Mouse (Mus musculus): ENCODE data around the gene Capg. TPM values are rescaled to one million over a fixed set of nuclear protein-coding genes. Genes with fewer than 3 reads are reported as not detected.

Gene Capg
- polyA plus RNA-seq, 1 experiment: 67.8 TPM

- no peak for DNase-seq
- H3K4me3 ChIP-seq (replicated peaks; ENCODE audit: extremely low read depth, low read depth, low read length): peak overlapping the region; percentile 0
- WGBS: 34% methylated on average over 7 of the region's 7 CpGs
- TF ChIP-seq CTCF (IDR thresholded peaks at IDR 0.05; ENCODE audit: insufficient read depth, low read length) (no peak), POLR2A (IDR thresholded peaks at IDR 0.05; ENCODE audit: borderline replicate concordance, extremely low read depth, low read depth, low read length) (no peak)
- peaks cover 7% of the 10 kb centered on the region for H3K4me1 ChIP-seq (ENCODE audit: control insufficient read depth, insufficient read depth, low read length)
Observed at GRCm38 (mm10) chr6:72513071-72513440, 31.1 kb upstream of the Capg start.

- H3K4me3 ChIP-seq (replicated peaks; ENCODE audit: extremely low read depth, low read depth, low read length): no peak overlapping the region
- WGBS: 94% methylated on average over 6 of the region's 6 CpGs
- TF ChIP-seq CTCF (IDR thresholded peaks at IDR 0.05; ENCODE audit: insufficient read depth, low read length) (no peak), POLR2A (IDR thresholded peaks at IDR 0.05; ENCODE audit: borderline replicate concordance, extremely low read depth, low read depth, low read length) (no peak)
- no peak for DNase-seq
- H3K4me1 ChIP-seq (ENCODE audit: control insufficient read depth, insufficient read depth, low read length): peaks cover 9% of the 10 kb centered on the region
Observed at GRCm38 (mm10) chr6:72515644-72516043, 28.5 kb upstream of the Capg start.

GRCm38 (mm10) chr6:72518842-72519241 is 25.3 kb upstream of the Capg start:
- no peak for DNase-seq
- TF ChIP-seq POLR2A (IDR thresholded peaks at IDR 0.05; ENCODE audit: borderline replicate concordance, extremely low read depth, low read depth, low read length) (no peak), CTCF (IDR thresholded peaks at IDR 0.05; ENCODE audit: insufficient read depth, low read length) (no peak)
- 89% methylated on average over 1 of the region's 1 CpGs for WGBS
- Histone ChIP-seq H3K4me1 (ENCODE audit: control insufficient read depth, insufficient read depth, low read length) (0 out of 2 replicates have a peak, but pooled peaks cover 2% of the 10 kb centered on the region), H3K4me3 (replicated peaks; ENCODE audit: extremely low read depth, low read depth, low read length) (no peak overlapping the region)

GRCm38 (mm10) chr6:72519303-72519702 is 24.9 kb upstream of the Capg start:
- WGBS: 58% methylated on average over 8 of the region's 8 CpGs
- H3K4me1 ChIP-seq (ENCODE audit: control insufficient read depth, insufficient read depth, low read length): 0 out of 2 replicates have a peak, but pooled peaks cover 2% of the 10 kb centered on the region
- no peak overlapping the region for H3K4me3 ChIP-seq (replicated peaks; ENCODE audit: extremely low read depth, low read depth, low read length)
- TF ChIP-seq POLR2A (IDR thresholded peaks at IDR 0.05; ENCODE audit: borderline replicate concordance, extremely low read depth, low read depth, low read length) (no peak), CTCF (IDR thresholded peaks at IDR 0.05; ENCODE audit: insufficient read depth, low read length) (no peak)
- DNase-seq: no peak

- WGBS: 35% methylated on average over 10 of the region's 10 CpGs
- no peak for DNase-seq
- H3K4me3 ChIP-seq (replicated peaks; ENCODE audit: extremely low read depth, low read depth, low read length): no peak overlapping the region
- H3K4me1 ChIP-seq (ENCODE audit: control insufficient read depth, insufficient read depth, low read length): 0 out of 2 replicates have a peak, but pooled peaks cover 2% of the 10 kb centered on the region
- TF ChIP-seq POLR2A (IDR thresholded peaks at IDR 0.05; ENCODE audit: borderline replicate concordance, extremely low read depth, low read depth, low read length) (no peak), CTCF (IDR thresholded peaks at IDR 0.05; ENCODE audit: insufficient read depth, low read length) (no peak)
Observed at GRCm38 (mm10) chr6:72519892-72520663, 24.1 kb upstream of the Capg start.

GRCm38 (mm10) chr6:72520904-72521303 is 23.3 kb upstream of the Capg start:
- WGBS: 96% methylated on average over 5 of the region's 5 CpGs
- Histone ChIP-seq H3K4me3 (replicated peaks; ENCODE audit: extremely low read depth, low read depth, low read length) (no peak overlapping the region), H3K4me1 (ENCODE audit: control insufficient read depth, insufficient read depth, low read length) (0 out of 2 replicates have a peak, but pooled peaks cover 2% of the 10 kb centered on the region)
- no peak for TF ChIP-seq CTCF (IDR thresholded peaks at IDR 0.05; ENCODE audit: insufficient read depth, low read length)
- TF ChIP-seq POLR2A (IDR thresholded peaks at IDR 0.05; ENCODE audit: borderline replicate concordance, extremely low read depth, low read depth, low read length): no peak
- no peak for DNase-seq

GRCm38 (mm10) chr6:72521607-72522006 is 22.6 kb upstream of the Capg start, which contains the start of gene Sh2d6:
Gene Sh2d6, minus strand, starts transcription at chr6:72521707.
- DNase-seq: no peak
- H3K4me1 ChIP-seq (ENCODE audit: control insufficient read depth, insufficient read depth, low read length): 0 out of 2 replicates have a peak, but pooled peaks cover 2% of the 10 kb centered on the region
- WGBS: 91% methylated on average over 5 of the region's 5 CpGs
- no peak within 1 kb of the TSS for H3K4me3 ChIP-seq (replicated peaks; ENCODE audit: extremely low read depth, low read depth, low read length)
- TF ChIP-seq POLR2A (IDR thresholded peaks at IDR 0.05; ENCODE audit: borderline replicate concordance, extremely low read depth, low read depth, low read length) (no peak), CTCF (IDR thresholded peaks at IDR 0.05; ENCODE audit: insufficient read depth, low read length) (no peak)

- no peak for TF ChIP-seq POLR2A (IDR thresholded peaks at IDR 0.05; ENCODE audit: borderline replicate concordance, extremely low read depth, low read depth, low read length)
- no peak for TF ChIP-seq CTCF (IDR thresholded peaks at IDR 0.05; ENCODE audit: insufficient read depth, low read length)
- Histone ChIP-seq H3K4me3 (replicated peaks; ENCODE audit: extremely low read depth, low read depth, low read length) (no peak overlapping the region), H3K4me1 (ENCODE audit: control insufficient read depth, insufficient read depth, low read length) (0 out of 2 replicates have a peak, but pooled peaks cover 2% of the 10 kb centered on the region)
- 75% methylated on average over 5 of the region's 5 CpGs for WGBS
- no peak for DNase-seq
Observed at GRCm38 (mm10) chr6:72522288-72522687, 21.9 kb upstream of the Capg start.

GRCm38 (mm10) chr6:72523222-72523621 is 21.0 kb upstream of the Capg start:
- 79% methylated on average over 4 of the region's 4 CpGs for WGBS
- no peak for DNase-seq
- TF ChIP-seq POLR2A (IDR thresholded peaks at IDR 0.05; ENCODE audit: borderline replicate concordance, extremely low read depth, low read depth, low read length) (no peak), CTCF (IDR thresholded peaks at IDR 0.05; ENCODE audit: insufficient read depth, low read length) (no peak)
- Histone ChIP-seq H3K4me3 (replicated peaks; ENCODE audit: extremely low read depth, low read depth, low read length) (no peak overlapping the region), H3K4me1 (ENCODE audit: control insufficient read depth, insufficient read depth, low read length) (0 out of 2 replicates have a peak, but pooled peaks cover 2% of the 10 kb centered on the region)

- 0 out of 2 replicates have a peak, but pooled peaks cover 2% of the 10 kb centered on the region for H3K4me1 ChIP-seq (ENCODE audit: control insufficient read depth, insufficient read depth, low read length)
- no peak for DNase-seq
- WGBS: 75% methylated on average over 2 of the region's 2 CpGs
- TF ChIP-seq POLR2A (IDR thresholded peaks at IDR 0.05; ENCODE audit: borderline replicate concordance, extremely low read depth, low read depth, low read length) (no peak), CTCF (IDR thresholded peaks at IDR 0.05; ENCODE audit: insufficient read depth, low read length) (no peak)
- no peak overlapping the region for H3K4me3 ChIP-seq (replicated peaks; ENCODE audit: extremely low read depth, low read depth, low read length)
Observed at GRCm38 (mm10) chr6:72524160-72524559, 20.0 kb upstream of the Capg start.

All from lung, adult 2 months (tissue).